Mouse (Mus musculus) embryonic stem cell, embryonic (primary cell): ENCODE results near the gene Crabp2.

Experiments used
- CTCF ChIA-PET, 4 experiments: fragments of 300-600 bp in 2 of 4; fragments of 350-600 bp in 2 of 4; sonication (Branson Sonifier 250); formaldehyde crosslinking; loops; one replicate each; lab custom pipeline; 2022; ENCODE audit warnings: inconsistent platforms in 2 of 4; lab: Charles Lee
- POLR2A ChIA-PET, 4 experiments: fragments of 300-600 bp in 2 of 4; fragments of 350-600 bp in 2 of 4; sonication (Branson Sonifier 250); formaldehyde crosslinking; loops; one replicate each; lab custom pipeline; 2022; ENCODE audit warnings: antibody characterized with exemption in 4 of 4, inconsistent platforms in 1 of 4; lab: Charles Lee

Gene Crabp2

GRCm38 (mm10) chr3:87981214-87981760, 32.8 kb downstream of the Crabp2 start:
- POLR2A ChIA-PET: interaction anchor here in 3 of 4 experiments (0.9 to 9.1 kb wide), 8 partner anchors 9 to 96 kb away, joined by 3 to 148 read pairs (median 12); partner anchors contain the start of genes Nes (in 3 of the 3) and Prcc (in 1 of the 3)

GRCm38 (mm10) chr3:87981894-87982835, 33.7 kb downstream of the Crabp2 start:
- ChIA-PET POLR2A (interaction anchor here in 3 of 4 experiments (1.2 to 9.1 kb wide), 6 partner anchors 8 to 46 kb away, joined by 3 to 148 read pairs (median 13); partner anchors contain the start of gene Nes (in 3 of the 3)), CTCF (interaction anchor here in 3 of 4 experiments (1.0 to 9.6 kb wide), 5 partner anchors 10 to 31 kb away, joined by 3 to 445 read pairs (median 208); partner anchors contain the start of gene Nes (in 3 of the 3))

More at GRCm38 (mm10) chr3:87981214-87981760, 32.8 kb downstream of the Crabp2 start:
- CTCF ChIA-PET: interaction anchor here in 3 of 4 experiments (1.1 to 9.6 kb wide), 4 partner anchors 9 to 147 kb away, joined by 3 to 445 read pairs (median 126); partner anchors contain the start of gene Nes (in 3 of the 3)

- POLR2A ChIA-PET: interaction anchor here in 3 of 4 experiments (0.5 to 9.1 kb wide), 14 partner anchors 9 to 1312 kb away, joined by 3 to 148 read pairs (median 4); partner anchors contain the start of gene Nes (in 3 of the 3)
- CTCF ChIA-PET: interaction anchor here in 3 of 4 experiments (0.5 to 9.6 kb wide), 8 partner anchors 11 to 198 kb away, joined by 3 to 445 read pairs (median 75); partner anchors contain the start of gene Nes (in 3 of the 3)
Measured at GRCm38 (mm10) chr3:87982836-87983601, 34.6 kb downstream of the Crabp2 start.

- POLR2A ChIA-PET: interaction anchor here in 2 of 4 experiments (0.6 to 9.1 kb wide), 8 partner anchors 10 to 47 kb away, joined by 3 to 148 read pairs (median 6); partner anchors contain the start of gene Nes (in 2 of the 2)
Measured at GRCm38 (mm10) chr3:87983627-87984026, 35.2 kb downstream of the Crabp2 start.

GRCm38 (mm10) chr3:87984094-87984493, 35.6 kb downstream of the Crabp2 start:
- ChIA-PET POLR2A (interaction anchor here in 2 of 4 experiments (1.0 to 9.1 kb wide), 7 partner anchors 10 to 47 kb away, joined by 3 to 148 read pairs (median 7); partner anchors contain the start of gene Nes (in 2 of the 2)), CTCF (interaction anchor here in 3 of 4 experiments (1.5 to 9.6 kb wide), 7 partner anchors 12 to 145 kb away, joined by 4 to 445 read pairs (median 143); partner anchors contain the start of gene Nes (in 3 of the 3))

More at GRCm38 (mm10) chr3:87983627-87984026, 35.2 kb downstream of the Crabp2 start:
- CTCF ChIA-PET: interaction anchor here in 3 of 4 experiments (0.5 to 9.6 kb wide), 8 partner anchors 12 to 197 kb away, joined by 4 to 445 read pairs (median 75); partner anchors contain the start of gene Nes (in 3 of the 3)

- POLR2A ChIA-PET: interaction anchor here in 3 of 4 experiments (0.6 to 9.1 kb wide), 7 partner anchors 11 to 189 kb away, joined by 3 to 148 read pairs (median 36); partner anchors contain the start of genes Nes (in 3 of the 3) and Insrr (in 1 of the 3)
- CTCF ChIA-PET: interaction anchor here (0.6 to 9.6 kb wide), 15 partner anchors 12 to 608 kb away, joined by 3 to 445 read pairs (median 22); partner anchors contain the start of genes Nes (in 3 of the 4), Hapln2 (in 1 of the 4) and Ntrk1 (in 1 of the 4)
Measured at GRCm38 (mm10) chr3:87985505-87986320, 37.2 kb downstream of the Crabp2 start.

GRCm38 (mm10) chr3:87986868-87987267, 38.4 kb downstream of the Crabp2 start:
- POLR2A ChIA-PET: interaction anchor here (0.5 to 9.1 kb wide), 41 partner anchors 8 to 349 kb away, joined by 3 to 148 read pairs (median 5); partner anchors contain the start of genes Nes (in 4 of the 4), Bcan (in 2 of the 4), Isg20l2 (in 2 of the 4) and Rrnad1 (in 2 of the 4)
- CTCF ChIA-PET: interaction anchor here (0.5 to 9.6 kb wide), 157 partner anchors 8 to 1117 kb away, joined by 3 to 445 read pairs (median 5); partner anchors contain the start of genes Bcan (in 4 of the 4), Nes (in 4 of the 4), Prcc (in 4 of the 4) and Iqgap3 (in 3 of the 4)

GRCm38 (mm10) chr3:87987633-87988032, 39.2 kb downstream of the Crabp2 start:
- POLR2A ChIA-PET: interaction anchor here (0.9 to 9.1 kb wide), 31 partner anchors 9 to 154 kb away, joined by 3 to 148 read pairs (median 6); partner anchors contain the start of genes Nes (in 4 of the 4), Iqgap3 (in 2 of the 4), Hdgf (in 1 of the 4) and Isg20l2 (in 1 of the 4)
- CTCF ChIA-PET: interaction anchor here (0.5 to 9.6 kb wide), 109 partner anchors 9 to 654 kb away, joined by 3 to 445 read pairs (median 6); partner anchors contain the start of genes Nes (in 4 of the 4), Bcan (in 3 of the 4), Prcc (in 3 of the 4) and Crabp2 (in 2 of the 4)

GRCm38 (mm10) chr3:87988068-87988467, 39.6 kb downstream of the Crabp2 start:
- CTCF ChIA-PET: interaction anchor here (0.6 to 9.6 kb wide), 50 partner anchors 9 to 255 kb away, joined by 3 to 445 read pairs (median 10); partner anchors contain the start of genes Nes (in 4 of the 4), Bcan (in 1 of the 4), Hdgf (in 1 of the 4) and Insrr (in 1 of the 4)
- POLR2A ChIA-PET: interaction anchor here (0.6 to 9.1 kb wide), 23 partner anchors 9 to 1085 kb away, joined by 3 to 148 read pairs (median 6); partner anchors contain the start of genes Nes (in 4 of the 4), Hdgf (in 1 of the 4), Iqgap3 (in 1 of the 4) and Isg20l2 (in 1 of the 4)

GRCm38 (mm10) chr3:87989935-87990334, 41.5 kb downstream of the Crabp2 start:
- ChIA-PET CTCF (interaction anchor here (0.6 to 1.8 kb wide), 11 partner anchors 10 to 1472 kb away, joined by 3 to 11 read pairs (median 4); partner anchors contain the start of gene Bcan (in 1 of the 4)), POLR2A (interaction anchor here in 3 of 4 experiments (0.7 to 9.1 kb wide), 4 partner anchors 10 to 670 kb away, joined by 3 to 148 read pairs (median 5); partner anchors contain the start of genes Bcan (in 1 of the 3) and Nes (in 1 of the 3))

- POLR2A ChIA-PET: interaction anchor here in 3 of 4 experiments (0.6 to 6.0 kb wide), 9 partner anchors 23 to 915 kb away, joined by 3 to 35 read pairs (median 4); partner anchors contain the start of genes Nes (in 2 of the 3) and Prcc (in 1 of the 3)
- CTCF ChIA-PET: interaction anchor here in 3 of 4 experiments (0.8 to 2.6 kb wide), 8 partner anchors 23 to 183 kb away, joined by 3 to 14 read pairs (median 4); partner anchors contain the start of gene Nes (in 1 of the 3)
Measured at GRCm38 (mm10) chr3:87993436-87993835, 45.0 kb downstream of the Crabp2 start.

GRCm38 (mm10) chr3:87995331-87995730, 46.9 kb downstream of the Crabp2 start:
- ChIA-PET CTCF (interaction anchor here in 3 of 4 experiments (0.6 to 2.3 kb wide), 7 partner anchors 8 to 28 kb away, joined by 3 to 8 read pairs (median 4); partner anchors contain the start of gene Nes (in 1 of the 3)), POLR2A (interaction anchor here in 2 of 4 experiments (0.9 to 6.0 kb wide), 4 partner anchors 8 to 35 kb away, joined by 3 to 35 read pairs (median 4); partner anchors contain the start of gene Nes (in 2 of the 2))

- POLR2A ChIA-PET: interaction anchor here in 3 of 4 experiments (0.6 to 6.0 kb wide), 7 partner anchors 8 to 89 kb away, joined by 3 to 35 read pairs (median 4); partner anchors contain the start of gene Nes (in 1 of the 3)
- CTCF ChIA-PET: interaction anchor here in 3 of 4 experiments (0.6 to 2.3 kb wide), 7 partner anchors 9 to 241 kb away, joined by 3 to 18 read pairs (median 7); partner anchors contain the start of gene Nes (in 1 of the 3)
Measured at GRCm38 (mm10) chr3:87996401-87996800, 47.9 kb downstream of the Crabp2 start.
